Mouse (Mus musculus) embryonic facial prominence, embryonic 15.5 days (tissue): ENCODE results near the gene Pcbp1. TPM values are rescaled to one million over a fixed set of nuclear protein-coding genes. Genes with fewer than 3 reads are reported as not detected.
"Not testable (repeated sequence)": the region's sequence is repeated elsewhere in the genome, so short reads cannot be mapped to it uniquely, and the experiment has no call there.

Source experiments
- ATAC-seq: fragments of 200-750 bp; cut with Nextera tagmentation; 2 replicates; pipeline ENCODE4 v1.8.0; 2017; ENCODE audit warnings: low read depth, moderate TSS enrichment; ENCODE audit not compliant: insufficient number of reproducible peaks, low FRiP score, low TSS enrichment
- H3K27ac ChIP-seq: fragments of 300-500 bp; sonication (generic); replicated peaks from 2 replicates; pipeline ENCODE4 v1.5.1; 2015; ENCODE audit warnings: mild to moderate bottlenecking, inconsistent platforms
- H3K27me3 ChIP-seq: fragments of 300-500 bp; sonication (generic); 2 replicates; pipeline ENCODE4 v1.6.1; 2015; ENCODE audit warnings: inconsistent platforms
- H3K36me3 ChIP-seq: fragments of 300-500 bp; sonication (generic); 2 replicates; pipeline ENCODE4 v1.6.1; 2015; ENCODE audit warnings: mild to moderate bottlenecking, inconsistent platforms
- H3K4me1 ChIP-seq: fragments of 300-500 bp; sonication (generic); 2 replicates; pipeline ENCODE4 v1.6.1; 2015; ENCODE audit warnings: inconsistent platforms
- H3K4me2 ChIP-seq: fragments of 300-500 bp; sonication (generic); replicated peaks from 2 replicates; pipeline ENCODE4 v1.6.1; 2015; ENCODE audit warnings: mild to moderate bottlenecking, inconsistent platforms
- H3K4me3 ChIP-seq: fragments of 300-500 bp; sonication (generic); replicated peaks from 2 replicates; pipeline ENCODE4 v1.5.1; 2015; ENCODE audit warnings: mild to moderate bottlenecking, inconsistent platforms
- H3K9ac ChIP-seq: fragments of 300-500 bp; sonication (generic); 2 replicates; pipeline ENCODE4 v1.6.1; 2015; ENCODE audit warnings: inconsistent platforms
- H3K9me3 ChIP-seq: fragments of 300-500 bp; sonication (generic); replicated peaks from 2 replicates; pipeline ENCODE4 v1.6.1; 2016; ENCODE audit warnings: inconsistent platforms
- WGBS: fragments of 180-500 bp; shearing (Covaris S2); methylation state at CpG from one replicate; pipeline ENCODE4 v1.1.7; 2015; 5-methylcytosine and 5-hydroxymethylcytosine counted together
- polyA plus RNA-seq: library from polyadenylated mRNA; unstranded; fragments of >200 nt; fragmentation: Nextera tagmentation; extraction: Ambion mirVana; gene quantifications from 2 replicates; pipeline ENCODE4 v1.2.1, GENCODE M21; 2015

Gene Pcbp1
- polyA plus RNA-seq = 497 and 506 TPM in 2 replicates

DNA sequence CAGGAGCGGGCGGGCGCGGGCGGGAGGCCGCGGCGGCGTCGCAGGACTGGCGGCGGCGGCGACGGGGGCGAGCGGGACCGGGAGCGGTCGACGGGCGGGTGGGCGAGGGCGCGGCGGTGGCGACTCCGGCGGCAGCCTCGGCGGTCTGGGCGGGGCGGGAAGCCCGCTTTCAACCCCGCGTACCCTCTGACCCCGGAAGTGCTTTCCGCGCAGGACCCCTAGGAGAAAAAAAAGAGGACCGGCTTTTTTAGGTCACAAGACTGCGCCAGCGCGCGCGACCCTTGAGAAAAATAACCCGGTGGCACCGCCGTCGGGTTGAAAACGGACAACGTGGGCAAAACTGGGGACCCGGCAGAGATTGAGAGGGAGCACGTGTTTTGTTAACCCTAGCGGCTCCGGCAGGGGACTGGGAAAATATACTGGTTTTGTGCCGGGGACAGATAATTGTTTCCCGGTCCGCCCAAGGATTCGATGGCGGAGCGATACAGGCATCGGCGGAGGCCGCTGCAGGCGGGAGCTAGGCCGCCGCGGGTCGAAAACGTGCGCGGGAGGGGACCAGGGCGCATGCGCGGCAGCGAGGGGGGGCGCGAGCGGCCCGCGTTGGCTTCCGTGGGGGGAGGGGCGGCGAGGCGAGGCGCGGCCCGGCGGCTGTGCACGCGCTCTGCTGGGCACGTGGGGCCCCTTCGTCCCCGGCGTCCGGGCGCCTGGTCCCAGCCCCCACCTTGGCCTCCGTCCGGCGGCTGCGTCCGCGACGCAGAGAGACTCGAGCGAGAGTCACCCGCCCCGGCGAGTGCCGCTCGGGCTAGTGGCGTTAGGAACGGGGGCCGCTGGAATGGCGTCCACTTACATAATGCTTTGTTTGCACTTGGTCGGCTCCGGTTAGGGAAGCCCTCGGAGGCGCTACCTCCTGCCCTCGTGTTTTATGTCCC is at the start of gene Pcbp1:
Gene Pcbp1, minus strand, starts transcription at position 290 of the 929 bp plus-strand sequence.
- Histone ChIP-seq H3K4me3 (peak within 1 kb of the TSS; percentile 86), H3K27me3 (no peaks in the 10 kb centered on the region), H3K4me1 (peaks cover 19% of the 10 kb centered on the region), H3K36me3 (peaks cover 15% of the 10 kb centered on the region; the same call in 1 of the 2 replicates), H3K9me3 (no peaks in the 10 kb centered on the region), H3K9ac (peak within 1 kb of the TSS; percentile 95), H3K4me2 (peak within 1 kb of the TSS; percentile 64), H3K27ac (peak within 1 kb of the TSS; percentile 100)
- ATAC-seq = peak; percentile 86
- WGBS = under 1% methylated on average over 93 of the region's 120 CpGs

- ATAC-seq = no peak
- H3K4me3 ChIP-seq = no peak overlapping the region
- 89% methylated on average over 3 of the region's 3 CpGs for WGBS
- no peak overlapping the region for H3K27ac ChIP-seq
- H3K36me3 ChIP-seq = no peaks in the 10 kb centered on the region
- no peaks in the 10 kb centered on the region for H3K9me3 ChIP-seq
- H3K4me1 ChIP-seq = peaks cover 27% of the 10 kb centered on the region
- H3K27me3 ChIP-seq = no peaks in the 10 kb centered on the region
- no peak overlapping the region for H3K4me2 ChIP-seq
- no peak overlapping the region for H3K9ac ChIP-seq
Observed at GRCm38 (mm10) chr6:86574495-86574894, 48.4 kb upstream of the Pcbp1 start.

- Histone ChIP-seq H3K9ac (no peak overlapping the region), H3K36me3 (peaks cover 5% of the 10 kb centered on the region; the same call in 1 of the 2 replicates), H3K4me2 (no peak overlapping the region), H3K4me3 (no peak overlapping the region), H3K27ac (no peak overlapping the region), H3K27me3 (no peaks in the 10 kb centered on the region), H3K4me1 (peaks cover 27% of the 10 kb centered on the region), H3K9me3 (no peaks in the 10 kb centered on the region)
- 35% methylated on average over 9 of the region's 9 CpGs for WGBS
- no peak for ATAC-seq
Observed at GRCm38 (mm10) chr6:86570830-86571229, 44.7 kb upstream of the Pcbp1 start.

GRCm38 (mm10) chr6:86569461-86569820 is 43.3 kb upstream of the Pcbp1 start:
- Histone ChIP-seq H3K27me3 (no peaks in the 10 kb centered on the region), H3K27ac (peak overlapping the region; percentile 66), H3K4me1 (peaks cover 27% of the 10 kb centered on the region), H3K9me3 (no peaks in the 10 kb centered on the region), H3K36me3 (peaks cover 19% of the 10 kb centered on the region), H3K4me2 (no peak overlapping the region), H3K4me3 (no peak overlapping the region), H3K9ac (no peak overlapping the region)
- WGBS = 59% methylated on average over 3 of the region's 3 CpGs
- ATAC-seq = peak; percentile 78

DNA sequence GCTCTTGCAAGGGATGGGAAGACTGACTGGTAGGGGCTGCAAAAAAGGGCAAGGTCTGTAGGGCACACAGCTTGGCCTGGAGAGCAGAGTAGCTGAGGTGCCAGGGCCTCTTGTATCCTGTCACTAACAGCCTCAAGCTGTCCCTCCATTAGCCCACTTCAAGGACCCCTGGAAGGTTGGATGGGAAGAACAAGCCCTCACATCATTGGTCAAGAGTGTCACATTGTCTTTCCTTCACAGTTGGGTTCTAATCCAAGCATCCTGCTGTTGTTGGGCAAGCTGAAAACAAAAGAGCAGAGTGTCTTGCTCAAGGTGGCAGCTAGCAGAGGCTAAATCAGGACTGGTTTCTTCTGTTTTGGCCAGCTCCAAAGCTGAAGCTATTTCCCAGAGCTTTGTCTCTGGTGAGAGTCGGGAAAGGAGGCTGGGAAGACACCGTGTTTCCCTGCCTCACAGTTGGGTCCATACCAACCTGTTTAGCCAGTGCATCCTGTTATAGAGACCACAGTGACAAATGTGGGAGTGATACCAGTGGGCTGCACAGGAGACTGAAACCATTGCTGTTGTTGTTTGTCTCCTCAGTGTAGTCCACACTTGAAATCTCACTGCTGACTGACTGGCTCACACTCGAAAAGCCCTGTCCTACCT is 42.8 kb upstream of the Pcbp1 start:
- Histone ChIP-seq H3K9me3 (no peaks in the 10 kb centered on the region), H3K4me1 (peaks cover 27% of the 10 kb centered on the region), H3K4me2 (no peak overlapping the region), H3K4me3 (no peak overlapping the region), H3K9ac (no peak overlapping the region), H3K27ac (peak overlapping the region; percentile 66), H3K27me3 (no peaks in the 10 kb centered on the region), H3K36me3 (peaks cover 22% of the 10 kb centered on the region)
- no peak for ATAC-seq
- WGBS = 25% methylated on average over 3 of the region's 3 CpGs

GRCm38 (mm10) chr6:86565782-86566181 is 39.7 kb upstream of the Pcbp1 start:
- Histone ChIP-seq H3K27me3 (no peaks in the 10 kb centered on the region), H3K4me1 (peaks cover 16% of the 10 kb centered on the region), H3K4me2 (no peak overlapping the region), H3K27ac (no peak overlapping the region), H3K4me3 (no peak overlapping the region), H3K9me3 (no peaks in the 10 kb centered on the region), H3K36me3 (peaks cover 38% of the 10 kb centered on the region), H3K9ac (no peak overlapping the region)
- no peak for ATAC-seq
- WGBS = 94% methylated on average over 2 of the region's 2 CpGs

- H3K36me3 ChIP-seq = peaks cover 36% of the 10 kb centered on the region
- H3K27ac ChIP-seq, H3K4me1 ChIP-seq, H3K27me3 ChIP-seq, H3K9me3 ChIP-seq, ATAC-seq, H3K4me3 ChIP-seq, H3K4me2 ChIP-seq, H3K9ac ChIP-seq: not testable (repeated sequence)
- WGBS = 78% methylated on average over 1 of the region's 1 CpGs
Observed at GRCm38 (mm10) chr6:86557182-86557581, 31.1 kb upstream of the Pcbp1 start.

- Histone ChIP-seq H3K9me3 (no peaks in the 10 kb centered on the region), H3K27me3 (no peaks in the 10 kb centered on the region), H3K4me2 (no peak overlapping the region), H3K4me1 (no peaks in the 10 kb centered on the region), H3K36me3 (peaks cover 38% of the 10 kb centered on the region), H3K9ac (no peak overlapping the region), H3K27ac (no peak overlapping the region), H3K4me3 (no peak overlapping the region)
- WGBS = 90% methylated on average over 3 of the region's 3 CpGs
- ATAC-seq = no peak
Observed at GRCm38 (mm10) chr6:86556345-86557058, 30.4 kb upstream of the Pcbp1 start.

DNA sequence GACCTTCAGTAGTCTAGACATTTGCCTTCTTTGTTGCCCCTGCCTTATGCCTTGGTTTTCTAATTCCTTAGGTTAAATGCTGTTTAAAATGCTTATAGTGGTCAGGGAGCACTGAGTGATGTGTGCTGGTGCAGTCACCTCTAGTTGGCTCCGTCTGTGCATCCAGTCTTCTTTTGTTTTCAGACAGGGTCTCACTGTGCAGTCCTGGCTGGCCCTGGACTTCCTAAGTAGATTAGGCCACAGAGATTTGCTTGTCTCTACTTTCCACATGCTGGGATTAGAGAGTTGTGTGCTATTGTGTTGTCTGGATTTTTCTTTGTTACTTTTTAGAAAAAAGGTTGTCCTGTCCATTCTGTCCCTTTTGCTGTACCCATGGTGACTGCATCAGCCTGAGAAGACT is 24.5 kb upstream of the Pcbp1 start:
- Histone ChIP-seq H3K9me3 (no peaks in the 10 kb centered on the region), H3K27ac (no peak overlapping the region), H3K4me2 (no peak overlapping the region), H3K27me3 (no peaks in the 10 kb centered on the region), H3K9ac (no peak overlapping the region), H3K36me3 (peaks cover 64% of the 10 kb centered on the region), H3K4me3 (no peak overlapping the region), H3K4me1 (no peaks in the 10 kb centered on the region)
- no peak for ATAC-seq
- WGBS = 81% methylated on average over 1 of the region's 1 CpGs

- Histone ChIP-seq H3K4me3 (no peak overlapping the region), H3K4me2 (no peak overlapping the region), H3K36me3 (peaks cover 68% of the 10 kb centered on the region), H3K27me3 (no peaks in the 10 kb centered on the region), H3K4me1 (no peaks in the 10 kb centered on the region), H3K27ac (no peak overlapping the region), H3K9ac (no peak overlapping the region), H3K9me3 (no peaks in the 10 kb centered on the region)
- no peak; the same call in 1 of the 2 replicates for ATAC-seq
- WGBS = 72% methylated on average over 8 of the region's 8 CpGs
Observed at GRCm38 (mm10) chr6:86547880-86548367, 21.8 kb upstream of the Pcbp1 start.

GRCm38 (mm10) chr6:86547228-86547755 is 21.2 kb upstream of the Pcbp1 start:
- Histone ChIP-seq H3K9ac (no peak overlapping the region), H3K9me3 (no peaks in the 10 kb centered on the region), H3K27ac (no peak overlapping the region), H3K36me3 (peaks cover 71% of the 10 kb centered on the region), H3K27me3 (no peaks in the 10 kb centered on the region), H3K4me1 (no peaks in the 10 kb centered on the region), H3K4me2 (no peak overlapping the region), H3K4me3 (no peak overlapping the region)
- WGBS = 79% methylated on average over 1 of the region's 1 CpGs
- ATAC-seq = no peak
